Mouse (Mus musculus): ENCODE data around the gene Ms4a13.
"Not testable (repeated sequence)": the region's sequence is repeated elsewhere in the genome, so short reads cannot be mapped to it uniquely, and the experiment has no call there.

The Ms4a13 gene

DNA sequence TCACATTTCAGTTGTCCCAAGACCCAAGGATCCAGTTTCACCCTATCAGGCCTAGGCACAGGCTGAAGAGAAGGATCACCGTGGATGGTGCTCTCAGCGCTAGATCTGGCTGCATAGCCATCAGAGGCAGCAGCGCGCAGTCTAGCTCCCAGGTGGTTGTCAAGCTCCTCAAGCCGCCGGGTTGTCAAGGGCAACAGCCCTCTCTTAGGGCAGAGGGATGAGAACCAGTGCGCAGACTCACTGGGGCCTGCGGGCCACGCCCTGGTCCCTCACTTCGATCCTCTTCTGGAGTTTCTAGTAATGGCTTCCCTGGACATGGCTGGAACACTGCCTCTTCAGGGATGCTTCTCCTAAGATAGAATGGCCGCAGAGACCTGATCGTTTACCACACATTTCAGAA lies at the start of gene Ms4a13:
Gene Ms4a13, minus strand, starts transcription at position 192 of the 400 bp plus-strand sequence.
- DNase-seq (ENCODE audit: low spot score) = no peak

DNA sequence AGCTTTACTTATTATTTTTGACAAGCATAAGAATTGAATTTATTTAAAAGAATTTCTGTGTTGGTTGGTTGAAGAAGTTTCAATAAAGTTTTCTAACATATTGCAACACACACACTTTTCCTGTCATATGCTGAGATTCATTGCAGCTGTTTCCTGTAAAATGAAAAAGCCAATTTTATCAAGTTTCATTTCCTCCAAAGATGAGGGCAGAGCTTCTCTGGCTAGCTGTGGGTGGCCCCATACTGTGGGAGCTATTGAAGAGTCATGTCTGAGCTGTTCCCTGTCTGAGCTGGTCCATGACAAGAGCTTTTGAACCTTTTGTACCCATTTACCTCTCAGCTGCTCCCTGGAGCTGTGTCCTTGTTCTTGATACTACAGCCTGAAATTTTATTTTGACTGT lies 47.7 kb upstream of the Ms4a13 start:
- no peak for DNase-seq (ENCODE audit: low spot score)

- DNase-seq (ENCODE audit: low spot score) = no peak
Observed at GRCm38 (mm10) chr19:11242560-11242959, 46.0 kb upstream of the Ms4a13 start.

GRCm38 (mm10) chr19:11235820-11236219 lies 39.3 kb upstream of the Ms4a13 start:
- DNase-seq (ENCODE audit: low spot score) = no peak

GRCm38 (mm10) chr19:11234921-11235735 lies 38.6 kb upstream of the Ms4a13 start:
- no peak for DNase-seq (ENCODE audit: low spot score)

GRCm38 (mm10) chr19:11234244-11234643 lies 37.7 kb upstream of the Ms4a13 start:
- DNase-seq (ENCODE audit: low spot score) = no peak

DNA sequence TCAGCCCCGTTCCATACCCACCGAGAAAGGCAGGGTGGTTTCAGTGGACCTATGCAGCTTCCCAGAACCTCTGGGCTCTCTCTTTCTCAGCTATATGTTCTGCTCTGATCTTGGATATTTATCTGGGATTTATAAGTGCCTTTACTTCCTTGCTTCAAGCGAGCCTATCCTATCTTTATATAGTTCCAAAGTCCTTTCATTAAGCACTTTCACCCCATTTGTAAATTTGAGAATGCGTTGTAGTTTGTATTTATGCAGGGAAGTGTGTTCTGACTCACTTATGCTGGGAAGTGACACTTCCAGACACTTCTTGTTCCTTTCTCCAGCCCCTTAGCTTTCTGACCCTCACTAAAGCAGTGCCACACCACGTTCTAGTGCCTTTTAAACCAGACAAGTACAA lies 35.8 kb upstream of the Ms4a13 start, which contains the start of gene Ms4a12:
Gene Ms4a12, minus strand, starts transcription at position 101 of the 400 bp plus-strand sequence.
- DNase-seq (ENCODE audit: low spot score) = no peak

DNA sequence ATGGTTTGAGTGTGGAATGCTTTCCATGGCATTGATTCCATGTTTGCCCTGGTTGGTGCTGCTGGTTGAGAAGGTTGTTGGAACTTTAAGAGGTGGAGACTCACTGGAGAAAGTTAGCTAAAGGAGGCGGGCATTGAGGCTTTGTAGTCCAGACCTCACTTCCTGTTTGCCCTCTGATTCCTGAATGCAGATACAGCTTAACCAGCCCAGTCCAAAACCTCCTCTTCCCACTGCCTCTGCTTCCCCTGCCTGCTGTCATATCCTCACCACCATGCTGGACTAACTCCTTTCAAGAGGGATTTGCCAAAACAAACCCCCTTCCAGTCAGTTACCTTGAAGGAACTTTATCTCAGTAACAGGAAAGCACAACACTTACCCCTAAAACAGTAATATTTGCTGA lies 4.0 kb downstream of the Ms4a13 start:
- no peak for DNase-seq (ENCODE audit: low spot score)

DNA sequence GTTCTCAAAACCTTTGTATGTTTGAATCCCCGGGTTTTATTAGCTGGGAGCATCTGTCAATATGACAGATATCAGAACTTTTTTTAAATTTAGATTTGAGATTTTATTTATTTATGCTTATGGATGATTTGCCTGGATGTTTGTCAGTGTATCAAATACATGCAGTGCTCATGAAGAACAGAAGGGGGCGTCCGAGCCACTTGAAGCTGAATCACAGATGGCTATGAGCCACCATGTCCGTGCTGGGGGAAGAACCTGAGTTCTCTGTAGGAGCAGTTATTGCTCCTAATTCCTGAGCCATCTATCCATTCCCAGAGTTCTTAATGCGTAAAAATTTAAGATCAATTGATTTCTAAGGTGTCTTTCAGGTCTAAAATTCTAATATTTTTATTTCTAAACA lies 12.4 kb downstream of the Ms4a13 start:
- peak; percentile 5 for DNase-seq (ENCODE audit: low spot score)

DNA sequence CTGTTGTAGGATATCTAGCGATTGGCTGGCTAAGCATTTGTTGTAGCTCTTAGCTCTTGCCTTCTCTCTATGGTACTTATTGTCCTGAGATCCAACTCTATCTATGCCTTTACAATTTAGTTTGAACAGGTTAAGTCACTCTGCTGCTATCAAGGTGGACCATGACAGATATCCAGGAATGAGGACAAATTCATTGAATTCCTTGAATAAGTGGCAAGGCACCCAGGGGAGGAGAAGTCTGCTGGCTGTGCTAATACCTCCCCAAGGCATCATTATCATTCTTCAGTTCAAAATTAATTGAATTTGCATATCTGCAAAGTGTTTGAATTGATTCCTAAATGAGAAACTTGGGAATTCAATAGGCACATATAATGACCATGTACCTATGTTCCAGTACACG lies 19.1 kb downstream of the Ms4a13 start:
- DNase-seq (ENCODE audit: low spot score) = no peak

- DNase-seq (ENCODE audit: low spot score) = no peak
Observed at GRCm38 (mm10) chr19:11165172-11165571, 31.4 kb downstream of the Ms4a13 start, which contains the start of gene 1700025F22Rik. 1700025F22Rik (minus strand) TSS chr19:11165320.

DNA sequence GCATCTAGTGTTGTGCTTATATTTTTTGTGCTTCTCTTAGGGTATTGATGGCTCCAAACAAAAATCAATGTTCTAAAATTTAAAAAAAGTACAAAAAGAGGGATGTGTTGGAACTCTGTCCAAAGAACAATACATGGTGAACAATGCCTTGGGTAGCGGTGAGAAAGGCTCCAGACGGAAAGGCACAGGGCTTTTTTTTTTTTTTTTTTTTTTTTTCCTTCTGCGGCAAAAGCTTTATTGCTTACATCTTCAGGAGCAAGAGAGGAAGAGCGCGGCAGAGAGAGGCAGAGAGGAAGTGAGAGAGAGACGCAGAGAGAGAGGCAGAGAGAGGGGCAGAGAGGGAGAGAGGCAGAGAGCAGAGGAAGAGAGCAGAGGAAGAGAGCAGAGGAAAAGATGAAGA lies 38.6 kb downstream of the Ms4a13 start:
- not testable (repeated sequence) for DNase-seq (ENCODE audit: low spot score)

DNA sequence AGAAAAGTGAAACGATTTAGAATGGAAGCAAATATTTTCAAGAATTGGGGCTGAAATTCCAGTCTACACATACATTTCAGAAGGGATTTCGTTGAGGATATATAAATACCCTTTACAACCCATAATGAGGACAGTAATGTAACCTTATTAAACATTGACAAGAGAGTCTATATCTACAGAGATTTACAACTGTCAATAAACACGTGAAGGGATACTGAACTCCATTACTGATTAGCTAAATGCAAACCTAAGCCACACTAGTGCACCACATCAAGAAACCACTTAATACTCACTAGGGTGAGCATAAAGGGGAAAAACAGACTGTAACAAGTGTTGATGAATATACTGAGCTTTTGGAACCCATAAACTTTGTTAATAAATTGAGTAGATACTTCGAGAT lies 61.2 kb downstream of the Ms4a13 start:
- no peak for DNase-seq (ENCODE audit: low spot score)

DNA sequence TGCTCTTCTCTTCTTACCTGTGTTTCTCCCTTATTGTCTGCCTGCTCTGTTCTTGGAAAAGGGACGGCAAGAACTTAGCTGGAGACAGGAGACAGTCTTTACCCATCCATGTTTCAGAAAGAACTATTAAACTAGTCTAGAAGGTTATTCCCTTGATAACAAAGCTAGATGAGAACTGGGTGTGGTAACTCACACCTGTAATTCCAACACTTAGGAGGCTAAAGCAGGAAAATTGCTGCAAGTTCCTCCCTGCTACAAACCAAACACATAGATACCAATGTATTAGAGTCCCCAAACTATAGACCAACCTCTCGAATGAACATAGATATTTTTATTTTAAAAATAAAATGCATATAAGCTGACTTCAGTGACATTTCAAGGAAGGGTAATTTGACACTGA lies 61.7 kb downstream of the Ms4a13 start:
- DNase-seq (ENCODE audit: low spot score) = no peak

GRCm38 (mm10) chr19:11130776-11131175 lies 65.8 kb downstream of the Ms4a13 start, which contains the start of gene 1700017D01Rik:
1700017D01Rik (minus strand) TSS chr19:11130876.
- DNase-seq (ENCODE audit: low spot score) = not testable (repeated sequence)

GRCm38 (mm10) chr19:11129702-11130101 lies 66.8 kb downstream of the Ms4a13 start:
- no peak for DNase-seq (ENCODE audit: low spot score)

DNA sequence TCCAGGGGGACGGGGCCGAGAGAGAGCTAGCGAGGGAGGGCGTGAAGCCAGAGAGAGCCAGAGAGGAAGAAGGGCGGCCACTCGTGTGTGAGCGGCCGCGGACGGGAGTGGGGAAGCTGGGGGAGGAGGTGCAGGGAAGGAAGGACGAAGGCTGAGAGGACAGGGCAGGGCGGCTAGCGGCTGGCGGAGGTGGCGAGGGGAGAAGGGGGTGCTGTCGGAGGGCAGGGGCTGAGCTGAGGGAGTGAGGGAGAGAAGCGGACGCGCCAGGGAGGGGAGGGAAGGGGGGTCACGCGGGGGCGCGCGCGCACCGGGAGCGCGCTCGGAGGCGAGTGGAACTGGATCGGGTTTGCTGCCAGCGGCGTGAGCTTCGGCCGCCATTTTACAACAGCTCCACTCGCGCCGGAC lies 75.5 kb downstream of the Ms4a13 start:
- DNase-seq (ENCODE audit: low spot score) = peak; percentile 6

All from urinary bladder, postnatal 14 days (tissue).